Mouse (Mus musculus): ENCODE data around the gene Rnf115. TPM values are rescaled to one million over a fixed set of nuclear protein-coding genes. Genes with fewer than 3 reads are reported as not detected.

The Rnf115 gene
- total and polyA plus RNA-seq, 2 experiments: 12.7 to 33.6 TPM

DNA sequence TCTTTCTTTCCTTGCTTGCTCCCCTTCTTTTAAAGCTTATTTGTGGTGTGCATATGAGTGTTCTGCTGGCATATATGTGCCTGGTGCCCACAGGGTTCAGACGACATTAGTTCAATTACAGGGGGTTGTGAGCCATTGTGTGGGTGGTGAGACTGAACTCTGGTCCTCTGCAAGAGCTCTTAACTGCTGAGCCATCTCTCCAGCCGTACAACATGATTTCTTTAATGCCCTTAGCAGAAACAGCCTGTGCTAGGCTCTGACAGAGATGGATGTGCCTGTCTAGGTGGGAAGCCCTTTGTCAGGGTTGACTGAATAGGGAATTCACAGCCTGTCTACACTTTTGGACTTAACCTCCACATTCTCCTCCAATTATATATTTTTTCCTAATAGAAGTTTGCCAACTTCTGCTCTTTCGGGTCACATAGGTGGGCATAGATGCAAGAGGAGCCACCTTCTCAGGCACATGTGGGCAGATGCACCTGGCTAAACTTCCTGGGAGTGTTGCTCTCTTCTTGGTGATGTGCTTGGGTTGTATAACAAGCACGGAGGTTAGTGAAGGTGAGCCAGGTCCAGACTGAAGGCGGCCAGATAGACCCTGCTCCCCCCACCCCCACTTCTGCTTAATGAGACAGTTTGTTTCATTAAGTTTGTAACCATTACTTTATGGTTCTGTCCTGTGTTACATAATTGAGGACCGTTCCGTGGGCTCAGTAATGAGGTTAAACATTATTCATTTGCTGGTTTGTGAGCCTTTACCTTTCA is 107.3 kb downstream of the Rnf115 start:
- WGBS: 59% methylated on average over 7 of the region's 7 CpGs
- no peak for DNase-seq (ENCODE audit: extremely low read depth, low read depth, low spot score)
- H3K79me2 ChIP-seq (ENCODE audit: control insufficient read depth, insufficient read depth, low read length): peaks cover 17% of the 10 kb centered on the region; the same call in 1 of the 2 replicates
- TF ChIP-seq CTCF (IDR thresholded peaks at IDR 0.05; ENCODE audit: low read depth, low read length) (no peak), POLR2A (IDR thresholded peaks at IDR 0.05; ENCODE audit: extremely low read depth, insufficient read depth, low read length) (no peak)
- H3K27ac ChIP-seq (replicated peaks; ENCODE audit: insufficient read depth, low read depth, low read length): no peak overlapping the region
- no peaks in the 10 kb centered on the region for H3K36me3 ChIP-seq (ENCODE audit: control insufficient read depth, insufficient read depth, low read length)
- peaks cover 11% of the 10 kb centered on the region; the same call in 1 of the 2 replicates for H3K4me1 ChIP-seq (ENCODE audit: control insufficient read depth, insufficient read depth, low read length)
- H3K4me3 ChIP-seq (ENCODE audit: insufficient read depth, low read depth, low read length): no peak overlapping the region
- H3K9ac ChIP-seq (ENCODE audit: low read depth, low read length): no peak overlapping the region
- H3K27me3 ChIP-seq (ENCODE audit: control insufficient read depth, insufficient read depth, low read length): no peaks in the 10 kb centered on the region

DNA sequence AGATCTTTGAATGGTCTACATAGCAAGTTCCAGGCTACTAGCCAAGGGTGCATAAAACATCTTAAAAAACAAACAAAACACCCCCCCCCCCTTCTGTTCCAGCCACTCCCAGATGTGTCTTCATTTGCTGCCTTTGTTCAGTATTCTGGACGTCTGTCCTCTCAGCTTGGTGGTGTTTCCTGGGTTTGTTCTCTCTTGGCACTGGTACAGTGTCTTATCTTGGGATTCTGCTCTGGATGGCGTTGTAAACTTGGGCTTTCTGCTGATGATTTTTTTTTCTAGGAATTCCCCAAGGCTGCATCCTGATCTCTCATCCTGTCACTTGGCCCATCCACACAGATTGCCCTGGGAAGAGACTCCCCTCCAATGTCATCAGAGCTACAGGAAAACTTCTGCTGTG is 109.0 kb downstream of the Rnf115 start:
- Histone ChIP-seq H3K4me3 (ENCODE audit: insufficient read depth, low read depth, low read length) (no peak overlapping the region), H3K9ac (ENCODE audit: low read depth, low read length) (no peak overlapping the region), H3K4me1 (ENCODE audit: control insufficient read depth, insufficient read depth, low read length) (peaks cover 9% of the 10 kb centered on the region; the same call in 1 of the 2 replicates), H3K27me3 (ENCODE audit: control insufficient read depth, insufficient read depth, low read length) (no peaks in the 10 kb centered on the region), H3K27ac (replicated peaks; ENCODE audit: insufficient read depth, low read depth, low read length) (no peak overlapping the region), H3K36me3 (ENCODE audit: control insufficient read depth, insufficient read depth, low read length) (no peaks in the 10 kb centered on the region), H3K79me2 (ENCODE audit: control insufficient read depth, insufficient read depth, low read length) (peaks cover 7% of the 10 kb centered on the region; the same call in 1 of the 2 replicates)
- no peak for DNase-seq (ENCODE audit: extremely low read depth, low read depth, low spot score)
- TF ChIP-seq CTCF (IDR thresholded peaks at IDR 0.05; ENCODE audit: low read depth, low read length) (no peak), POLR2A (IDR thresholded peaks at IDR 0.05; ENCODE audit: extremely low read depth, insufficient read depth, low read length) (no peak)
- 43% methylated on average over 2 of the region's 2 CpGs for WGBS

GRCm38 (mm10) chr3:96838996-96839645 is 111.7 kb downstream of the Rnf115 start:
- 39% methylated on average over 7 of the region's 7 CpGs for WGBS

More at GRCm38 (mm10) chr3:96838996-96839645, 111.7 kb downstream of the Rnf115 start:
- Histone ChIP-seq H3K79me2 (ENCODE audit: control insufficient read depth, insufficient read depth, low read length) (peaks cover 7% of the 10 kb centered on the region; the same call in 1 of the 2 replicates), H3K36me3 (ENCODE audit: control insufficient read depth, insufficient read depth, low read length) (no peaks in the 10 kb centered on the region), H3K4me3 (ENCODE audit: insufficient read depth, low read depth, low read length) (no peak overlapping the region), H3K27ac (replicated peaks; ENCODE audit: insufficient read depth, low read depth, low read length) (no peak overlapping the region; the same call in 1 of the 2 replicates), H3K27me3 (ENCODE audit: control insufficient read depth, insufficient read depth, low read length) (no peaks in the 10 kb centered on the region), H3K9ac (ENCODE audit: low read depth, low read length) (no peak overlapping the region), H3K4me1 (ENCODE audit: control insufficient read depth, insufficient read depth, low read length) (0 out of 2 replicates have a peak, but pooled peaks cover 3% of the 10 kb centered on the region)
- DNase-seq (ENCODE audit: extremely low read depth, low read depth, low spot score): peak; percentile 55
- no peak for TF ChIP-seq POLR2A (IDR thresholded peaks at IDR 0.05; ENCODE audit: extremely low read depth, insufficient read depth, low read length)
- TF ChIP-seq CTCF (IDR thresholded peaks at IDR 0.05; ENCODE audit: low read depth, low read length): no peak

Other genes with a start within 250 kb of the Rnf115 start
- gene Hfe2, start 202.5 kb upstream of the Rnf115 start, total RNA-seq (2014; rRNA removed): 29.6 and 36.4 TPM in 2 replicates
- 93.8 and 98.4 TPM in 2 replicates for gene Hfe2, start 202.5 kb upstream of the Rnf115 start, polyA plus RNA-seq (2012; rRNA removed)
- 153 and 159 TPM in 2 replicates for gene Txnip, start 169.7 kb upstream of the Rnf115 start, total RNA-seq (2014; rRNA removed)
- gene Txnip, start 169.7 kb upstream of the Rnf115 start, polyA plus RNA-seq (2012; rRNA removed): 51.0 and 74.3 TPM in 2 replicates
- not detected in 2 replicates for gene Gm16253, start 150.7 kb upstream of the Rnf115 start, total RNA-seq (2014; rRNA removed)
- gene Gm16253, start 150.7 kb upstream of the Rnf115 start, polyA plus RNA-seq (2012; rRNA removed): not detected in 2 replicates
- gene Polr3gl, start 133.5 kb upstream of the Rnf115 start, total RNA-seq (2014; rRNA removed): 5.7 and 8.2 TPM in 2 replicates
- 7.0 and 7.7 TPM in 2 replicates for gene Polr3gl, start 133.5 kb upstream of the Rnf115 start, polyA plus RNA-seq (2012; rRNA removed)
- 0.07 TPM in 1 of 2 replicates, not detected in the other for gene Ankrd34a, start 131.0 kb upstream of the Rnf115 start, total RNA-seq (2014; rRNA removed)
- 0.05 and 0.07 TPM in 2 replicates for gene Ankrd34a, start 131.0 kb upstream of the Rnf115 start, polyA plus RNA-seq (2012; rRNA removed)
- gene Lix1l, start 126.5 kb upstream of the Rnf115 start, total RNA-seq (2014; rRNA removed): 3.0 and 3.1 TPM in 2 replicates
- gene Lix1l, start 126.5 kb upstream of the Rnf115 start, polyA plus RNA-seq (2012; rRNA removed): 2.5 and 3.3 TPM in 2 replicates
- 11.9 and 12.2 TPM in 2 replicates for gene Rbm8a, start 97.7 kb upstream of the Rnf115 start, total RNA-seq (2014; rRNA removed)
- gene Rbm8a, start 97.7 kb upstream of the Rnf115 start, polyA plus RNA-seq (2012; rRNA removed): 6.3 and 7.0 TPM in 2 replicates
- gene Pex11b, start 92.3 kb upstream of the Rnf115 start, total RNA-seq (2014; rRNA removed): 27.1 and 31.4 TPM in 2 replicates
- 33.8 and 40.8 TPM in 2 replicates for gene Pex11b, start 92.3 kb upstream of the Rnf115 start, polyA plus RNA-seq (2012; rRNA removed)
- 0.13 and 0.28 TPM in 2 replicates for gene Gm42957, start 92.2 kb upstream of the Rnf115 start, total RNA-seq (2014; rRNA removed)
- not detected in 2 replicates for gene Gm42957, start 92.2 kb upstream of the Rnf115 start, polyA plus RNA-seq (2012; rRNA removed)
- 0.18 and 0.27 TPM in 2 replicates for gene Itga10, start 82.1 kb upstream of the Rnf115 start, total RNA-seq (2014; rRNA removed)
- 0.30 and 0.57 TPM in 2 replicates for gene Itga10, start 82.1 kb upstream of the Rnf115 start, polyA plus RNA-seq (2012; rRNA removed)
- under 0.01 TPM in 1 of 2 replicates, not detected in the other for gene Ankrd35, start 57.5 kb upstream of the Rnf115 start, total RNA-seq (2014; rRNA removed)
- gene Ankrd35, start 57.5 kb upstream of the Rnf115 start, polyA plus RNA-seq (2012; rRNA removed): 0.07 TPM in 1 of 2 replicates, not detected in the other
- 1.7 and 2.6 TPM in 2 replicates for gene Pias3, start 31.3 kb upstream of the Rnf115 start, total RNA-seq (2014; rRNA removed)
- 7.3 and 8.1 TPM in 2 replicates for gene Pias3, start 31.3 kb upstream of the Rnf115 start, polyA plus RNA-seq (2012; rRNA removed)
- gene Nudt17, start 19.1 kb upstream of the Rnf115 start, total RNA-seq (2014; rRNA removed): 0.20 and 0.28 TPM in 2 replicates
- gene Nudt17, start 19.1 kb upstream of the Rnf115 start, polyA plus RNA-seq (2012; rRNA removed): 0.16 and 0.69 TPM in 2 replicates
- gene Polr3c, start within 50 bp of the Rnf115 start, total RNA-seq (2014; rRNA removed): 6.5 and 10.0 TPM in 2 replicates
- gene Polr3c, start within 50 bp of the Rnf115 start, polyA plus RNA-seq (2012; rRNA removed): 16.2 and 19.1 TPM in 2 replicates
- gene Pdzk1, start 101.6 kb downstream of the Rnf115 start, total RNA-seq (2014; rRNA removed): 48.5 and 60.4 TPM in 2 replicates
- 20.1 and 22.7 TPM in 2 replicates for gene Pdzk1, start 101.6 kb downstream of the Rnf115 start, polyA plus RNA-seq (2012; rRNA removed)
- 0.37 and 0.67 TPM in 2 replicates for gene Cd160, start 101.7 kb downstream of the Rnf115 start, total RNA-seq (2014; rRNA removed)
- 0.16 and 0.22 TPM in 2 replicates for gene Cd160, start 101.7 kb downstream of the Rnf115 start, polyA plus RNA-seq (2012; rRNA removed)
- gene Gja5, start 177.0 kb downstream of the Rnf115 start, total RNA-seq (2014; rRNA removed): 0.55 and 0.87 TPM in 2 replicates
- 0.51 and 0.82 TPM in 2 replicates for gene Gja5, start 177.0 kb downstream of the Rnf115 start, polyA plus RNA-seq (2012; rRNA removed)
- gene Gpr89, start 177.7 kb downstream of the Rnf115 start, total RNA-seq (2014; rRNA removed): 18.7 and 20.4 TPM in 2 replicates
- gene Gpr89, start 177.7 kb downstream of the Rnf115 start, polyA plus RNA-seq (2012; rRNA removed): 25.5 and 26.5 TPM in 2 replicates
- gene Gja8, start 198.4 kb downstream of the Rnf115 start, total RNA-seq (2014; rRNA removed): not detected in 2 replicates
- gene Gja8, start 198.4 kb downstream of the Rnf115 start, polyA plus RNA-seq (2012; rRNA removed): not detected in 2 replicates